Mouse (Mus musculus): ENCODE results near the gene Dpysl4.

GRCm38 (mm10) chr7:139151116-139151515 is 65.3 kb downstream of the Dpysl4 start:
- TF ChIP-seq GATA1 (IDR thresholded peaks at IDR 0.05; ENCODE audit: borderline replicate concordance, low read length), result no peak
- TF ChIP-seq FLI1 (IDR thresholded peaks at IDR 0.05; ENCODE audit: low read length), result no peak
